Mouse (Mus musculus): Measurements from ENCODE around the gene Hoxc11. TPM values are rescaled to one million over a fixed set of nuclear protein-coding genes. Genes with fewer than 3 reads are reported as not detected.
A peak's percentile ranks its signal among the peaks of the same experiment; 100 is the strongest.

Gene Hoxc11
- polyA plus RNA-seq, 1 experiment from 2014 or later: 1.2 TPM

GRCm38 (mm10) chr15:102991782-102992181 is 37.6 kb downstream of the Hoxc11 start:
- H3K9me3 ChIP-seq (ENCODE audit: low read length): no peaks in the 10 kb centered on the region
- ATAC-seq (ENCODE audit: low FRiP score, low TSS enrichment): no peak
- peak overlapping the region; percentile 63 for H3K4me2 ChIP-seq (replicated peaks; ENCODE audit: low read depth, low read length)
- H3K36me3 ChIP-seq (ENCODE audit: insufficient read depth, low read length): no peaks in the 10 kb centered on the region
- H3K4me1 ChIP-seq (ENCODE audit: insufficient read depth, low read length): peaks cover 65% of the 10 kb centered on the region
- WGBS: 11% methylated on average over 7 of the region's 7 CpGs
- peak overlapping the region; percentile 48 for H3K4me3 ChIP-seq (ENCODE audit: low read length)
- H3K27ac ChIP-seq (ENCODE audit: low read length): peak overlapping the region; percentile 86
- H3K27me3 ChIP-seq (ENCODE audit: insufficient read depth, low read length): peaks cover 45% of the 10 kb centered on the region
- peak overlapping the region; percentile 65 for H3K9ac ChIP-seq (replicated peaks; ENCODE audit: low read length)

- ATAC-seq (ENCODE audit: low FRiP score, low TSS enrichment): no peak
- WGBS: 16% methylated on average over 11 of the region's 11 CpGs
- Histone ChIP-seq H3K27me3 (ENCODE audit: insufficient read depth, low read length) (peaks cover 42% of the 10 kb centered on the region), H3K4me3 (ENCODE audit: low read length) (peak overlapping the region; percentile 48), H3K9me3 (ENCODE audit: low read length) (no peaks in the 10 kb centered on the region), H3K9ac (replicated peaks; ENCODE audit: low read length) (peak overlapping the region; percentile 65), H3K4me1 (ENCODE audit: insufficient read depth, low read length) (peaks cover 63% of the 10 kb centered on the region), H3K4me2 (replicated peaks; ENCODE audit: low read depth, low read length) (peak overlapping the region; percentile 63), H3K27ac (ENCODE audit: low read length) (peak overlapping the region; percentile 86), H3K36me3 (ENCODE audit: insufficient read depth, low read length) (no peaks in the 10 kb centered on the region)
These were observed 38.0 kb downstream of the Hoxc11 start for GRCm38 (mm10) chr15:102992206-102992605.

- H3K9me3 ChIP-seq (ENCODE audit: low read length): no peaks in the 10 kb centered on the region
- H3K4me3 ChIP-seq (ENCODE audit: low read length): peak overlapping the region; percentile 48; the same call in 1 of the 2 replicates
- 11% methylated on average over 3 of the region's 3 CpGs for whole genome bisulfite sequencing
- H3K27me3 ChIP-seq (ENCODE audit: insufficient read depth, low read length): peaks cover 37% of the 10 kb centered on the region
- peak; percentile 36; the same call in 1 of the 2 replicates for ATAC-seq (ENCODE audit: low FRiP score, low TSS enrichment)
- no peaks in the 10 kb centered on the region for H3K36me3 ChIP-seq (ENCODE audit: insufficient read depth, low read length)
- peaks cover 57% of the 10 kb centered on the region for H3K4me1 ChIP-seq (ENCODE audit: insufficient read depth, low read length)
- peak overlapping the region; percentile 63 for H3K4me2 ChIP-seq (replicated peaks; ENCODE audit: low read depth, low read length)
- no peak overlapping the region for H3K9ac ChIP-seq (replicated peaks; ENCODE audit: low read length)
- peak overlapping the region; percentile 86; the same call in 1 of the 2 replicates for H3K27ac ChIP-seq (ENCODE audit: low read length)
These were observed 38.6 kb downstream of the Hoxc11 start for GRCm38 (mm10) chr15:102992863-102993262.

- H3K9me3 ChIP-seq (ENCODE audit: low read length): no peaks in the 10 kb centered on the region
- peaks cover 37% of the 10 kb centered on the region for H3K27me3 ChIP-seq (ENCODE audit: insufficient read depth, low read length)
- H3K4me3 ChIP-seq (ENCODE audit: low read length): peak overlapping the region; percentile 31
- H3K9ac ChIP-seq (replicated peaks; ENCODE audit: low read length): peak overlapping the region; percentile 55
- peak overlapping the region; percentile 71 for H3K4me2 ChIP-seq (replicated peaks; ENCODE audit: low read depth, low read length)
- WGBS: 9% methylated on average over 9 of the region's 9 CpGs
- peaks cover 50% of the 10 kb centered on the region for H3K4me1 ChIP-seq (ENCODE audit: insufficient read depth, low read length)
- H3K36me3 ChIP-seq (ENCODE audit: insufficient read depth, low read length): no peaks in the 10 kb centered on the region
- ATAC-seq (ENCODE audit: low FRiP score, low TSS enrichment): no peak
- peak overlapping the region; percentile 97 for H3K27ac ChIP-seq (ENCODE audit: low read length)
These were observed 42.3 kb downstream of the Hoxc11 start for GRCm38 (mm10) chr15:102996548-102996947.

GRCm38 (mm10) chr15:102997431-102997830 is 43.2 kb downstream of the Hoxc11 start:
- H3K9ac ChIP-seq (replicated peaks; ENCODE audit: low read length): peak overlapping the region; percentile 60
- H3K4me1 ChIP-seq (ENCODE audit: insufficient read depth, low read length): peaks cover 52% of the 10 kb centered on the region
- H3K4me2 ChIP-seq (replicated peaks; ENCODE audit: low read depth, low read length): peak overlapping the region; percentile 71
- H3K4me3 ChIP-seq (ENCODE audit: low read length): peak overlapping the region; percentile 63
- 3% methylated on average over 3 of the region's 3 CpGs for WGBS
- ATAC-seq (ENCODE audit: low FRiP score, low TSS enrichment): no peak
- H3K9me3 ChIP-seq (ENCODE audit: low read length): no peaks in the 10 kb centered on the region
- H3K27me3 ChIP-seq (ENCODE audit: insufficient read depth, low read length): peaks cover 43% of the 10 kb centered on the region
- H3K36me3 ChIP-seq (ENCODE audit: insufficient read depth, low read length): no peaks in the 10 kb centered on the region
- H3K27ac ChIP-seq (ENCODE audit: low read length): peak overlapping the region; percentile 97

GRCm38 (mm10) chr15:102997939-102998355 is 43.7 kb downstream of the Hoxc11 start, which contains the start of gene Hoxc6:
Gene Hoxc6, plus strand, starts transcription at chr15:102998257.
- no peaks in the 10 kb centered on the region for H3K9me3 ChIP-seq (ENCODE audit: low read length)
- under 1% methylated on average over 19 of the region's 19 CpGs for WGBS
- H3K4me3 ChIP-seq (ENCODE audit: low read length): peak within 1 kb of the TSS; percentile 63
- peaks cover 57% of the 10 kb centered on the region for H3K4me1 ChIP-seq (ENCODE audit: insufficient read depth, low read length)
- no peaks in the 10 kb centered on the region for H3K36me3 ChIP-seq (ENCODE audit: insufficient read depth, low read length)
- peak; percentile 40 for ATAC-seq (ENCODE audit: low FRiP score, low TSS enrichment)
- peak within 1 kb of the TSS; percentile 90 for H3K9ac ChIP-seq (replicated peaks; ENCODE audit: low read length)
- H3K27me3 ChIP-seq (ENCODE audit: insufficient read depth, low read length): peaks cover 41% of the 10 kb centered on the region
- peak within 1 kb of the TSS; percentile 97 for H3K27ac ChIP-seq (ENCODE audit: low read length)
- H3K4me2 ChIP-seq (replicated peaks; ENCODE audit: low read depth, low read length): peak within 1 kb of the TSS; percentile 71

GRCm38 (mm10) chr15:102998608-102999182 is 44.5 kb downstream of the Hoxc11 start:
- ATAC-seq (ENCODE audit: low FRiP score, low TSS enrichment): peak; percentile 32
- H3K4me3 ChIP-seq (ENCODE audit: low read length): peak overlapping the region; percentile 63
- H3K27ac ChIP-seq (ENCODE audit: low read length): peak overlapping the region; percentile 97
- H3K9ac ChIP-seq (replicated peaks; ENCODE audit: low read length): peak overlapping the region; percentile 90
- WGBS: under 1% methylated on average over 19 of the region's 19 CpGs
- H3K4me2 ChIP-seq (replicated peaks; ENCODE audit: low read depth, low read length): peak overlapping the region; percentile 71
- peaks cover 61% of the 10 kb centered on the region for H3K4me1 ChIP-seq (ENCODE audit: insufficient read depth, low read length)
- no peaks in the 10 kb centered on the region for H3K9me3 ChIP-seq (ENCODE audit: low read length)
- H3K27me3 ChIP-seq (ENCODE audit: insufficient read depth, low read length): peaks cover 45% of the 10 kb centered on the region
- no peaks in the 10 kb centered on the region for H3K36me3 ChIP-seq (ENCODE audit: insufficient read depth, low read length)

- no peaks in the 10 kb centered on the region for H3K9me3 ChIP-seq (ENCODE audit: low read length)
- H3K36me3 ChIP-seq (ENCODE audit: insufficient read depth, low read length): no peaks in the 10 kb centered on the region
- ATAC-seq (ENCODE audit: low FRiP score, low TSS enrichment): peak; percentile 88
- WGBS: 0% methylated on average over 33 of the region's 33 CpGs
- peak overlapping the region; percentile 97 for H3K27ac ChIP-seq (ENCODE audit: low read length)
- H3K4me3 ChIP-seq (ENCODE audit: low read length): peak overlapping the region; percentile 63
- peak overlapping the region; percentile 90 for H3K9ac ChIP-seq (replicated peaks; ENCODE audit: low read length)
- peaks cover 46% of the 10 kb centered on the region for H3K27me3 ChIP-seq (ENCODE audit: insufficient read depth, low read length)
- H3K4me1 ChIP-seq (ENCODE audit: insufficient read depth, low read length): peaks cover 63% of the 10 kb centered on the region
- H3K4me2 ChIP-seq (replicated peaks; ENCODE audit: low read depth, low read length): peak overlapping the region; percentile 71
These were observed 45.1 kb downstream of the Hoxc11 start for GRCm38 (mm10) chr15:102999183-102999831.

GRCm38 (mm10) chr15:102999955-103000354 is 45.7 kb downstream of the Hoxc11 start:
- H3K9me3 ChIP-seq (ENCODE audit: low read length): no peaks in the 10 kb centered on the region
- WGBS: under 1% methylated on average over 11 of the region's 11 CpGs
- no peaks in the 10 kb centered on the region for H3K36me3 ChIP-seq (ENCODE audit: insufficient read depth, low read length)
- peak; percentile 22; the same call in 1 of the 2 replicates for ATAC-seq (ENCODE audit: low FRiP score, low TSS enrichment)
- H3K27ac ChIP-seq (ENCODE audit: low read length): peak overlapping the region; percentile 97
- H3K4me2 ChIP-seq (replicated peaks; ENCODE audit: low read depth, low read length): peak overlapping the region; percentile 71
- peak overlapping the region; percentile 90 for H3K9ac ChIP-seq (replicated peaks; ENCODE audit: low read length)
- H3K4me3 ChIP-seq (ENCODE audit: low read length): peak overlapping the region; percentile 63
- H3K27me3 ChIP-seq (ENCODE audit: insufficient read depth, low read length): peaks cover 41% of the 10 kb centered on the region
- peaks cover 64% of the 10 kb centered on the region for H3K4me1 ChIP-seq (ENCODE audit: insufficient read depth, low read length)

- Histone ChIP-seq H3K36me3 (ENCODE audit: insufficient read depth, low read length) (no peaks in the 10 kb centered on the region), H3K27ac (ENCODE audit: low read length) (peak overlapping the region; percentile 97), H3K4me3 (ENCODE audit: low read length) (peak overlapping the region; percentile 63), H3K9ac (replicated peaks; ENCODE audit: low read length) (peak overlapping the region; percentile 90), H3K27me3 (ENCODE audit: insufficient read depth, low read length) (peaks cover 36% of the 10 kb centered on the region), H3K4me2 (replicated peaks; ENCODE audit: low read depth, low read length) (peak overlapping the region; percentile 71), H3K9me3 (ENCODE audit: low read length) (no peaks in the 10 kb centered on the region), H3K4me1 (ENCODE audit: insufficient read depth, low read length) (peaks cover 63% of the 10 kb centered on the region)
- 4% methylated on average over 24 of the region's 24 CpGs for WGBS
- no peak for ATAC-seq (ENCODE audit: low FRiP score, low TSS enrichment)
These were observed 46.3 kb downstream of the Hoxc11 start for GRCm38 (mm10) chr15:103000501-103000901.

Data from kidney, embryonic 16.5 days (tissue).